Mouse (Mus musculus) forebrain, postnatal 0 days (tissue): Measurements from ENCODE around the gene Gm11146. TPM values are rescaled to one million over a fixed set of nuclear protein-coding genes. Genes with fewer than 3 reads are reported as not detected.
A peak's percentile ranks its signal among the peaks of the same experiment; 100 is the strongest.

Source experiments
- ATAC-seq: fragments of 200-750 bp; cut with Nextera tagmentation; 2 replicates; pipeline ENCODE4 v1.8.0; 2017; ENCODE audit warnings: mild to moderate bottlenecking, moderate library complexity
- DNase-seq: peaks from one replicate; pipeline ENCODE4 v3.0.0-alpha.2; 2015
- H3K27ac ChIP-seq: fragments of 300-500 bp; sonication (generic); 2 replicates; pipeline ENCODE4 v1.5.1; 2014; ENCODE audit warnings: low read depth, mild to moderate bottlenecking, antibody characterized with exemption, low read length, moderate library complexity, mixed read lengths
- H3K27me3 ChIP-seq: fragments of 300-500 bp; sonication (generic); 2 replicates; pipeline ENCODE4 v1.6.1; 2014; ENCODE audit warnings: mild to moderate bottlenecking, low read length, mixed read lengths; ENCODE audit not compliant: insufficient read depth
- H3K36me3 ChIP-seq: fragments of 300-500 bp; sonication (generic); 2 replicates; pipeline ENCODE4 v1.6.1; 2014; ENCODE audit warnings: mild to moderate bottlenecking, moderate library complexity; ENCODE audit not compliant: insufficient read depth
- H3K4me1 ChIP-seq: fragments of 300-500 bp; sonication (generic); 2 replicates; pipeline ENCODE4 v1.6.1; 2014; ENCODE audit warnings: antibody characterized with exemption; ENCODE audit not compliant: insufficient read depth
- H3K4me2 ChIP-seq: fragments of 300-500 bp; sonication (generic); 2 replicates; pipeline ENCODE4 v1.6.1; 2014; ENCODE audit warnings: low read depth, mild to moderate bottlenecking, moderate library complexity
- H3K4me3 ChIP-seq: fragments of 300-500 bp; sonication (generic); 2 replicates; pipeline ENCODE4 v1.5.1; 2014; ENCODE audit warnings: low read depth, low read length, mixed read lengths
- H3K9ac ChIP-seq: fragments of 300-500 bp; sonication (generic); 2 replicates; pipeline ENCODE4 v1.6.1; 2014; ENCODE audit warnings: mild to moderate bottlenecking
- H3K9me3 ChIP-seq: fragments of 300-500 bp; sonication (generic); 2 replicates; pipeline ENCODE4 v1.6.1; 2016; ENCODE audit warnings: low read length
- CTCF ChIP-seq: sonication (generic); IDR thresholded peaks from 2 replicates; pipeline ENCODE4 v1.5.1; 2016; ENCODE audit warnings: antibody characterized with exemption, control low read depth, low read depth
- WGBS: fragments of 180-500 bp; shearing (Covaris S2); extraction: QIAGEN DNeasy Blood & Tissue Kit; methylation state at CpG from one replicate; pipeline ENCODE4 v1.1.7; 2014; 5-methylcytosine and 5-hydroxymethylcytosine counted together
- polyA plus RNA-seq: library from polyadenylated mRNA; unstranded; fragments of >200 nt; fragmentation: Nextera tagmentation; extraction: Ambion mirVana; gene quantifications from 2 replicates; pipeline ENCODE4 v1.2.1, GENCODE M21; 2015
- total RNA-seq: library from RNA; depleted of rRNA; stranded (reverse); fragments of >200 nt; gene quantifications from 2 replicates; pipeline ENCODE4 v1.2.3, GENCODE M21; 2014; rRNA removed

Gene Gm11146
- total RNA-seq (not detected in 2 replicates), polyA plus RNA-seq (not detected in 2 replicates)

DNA sequence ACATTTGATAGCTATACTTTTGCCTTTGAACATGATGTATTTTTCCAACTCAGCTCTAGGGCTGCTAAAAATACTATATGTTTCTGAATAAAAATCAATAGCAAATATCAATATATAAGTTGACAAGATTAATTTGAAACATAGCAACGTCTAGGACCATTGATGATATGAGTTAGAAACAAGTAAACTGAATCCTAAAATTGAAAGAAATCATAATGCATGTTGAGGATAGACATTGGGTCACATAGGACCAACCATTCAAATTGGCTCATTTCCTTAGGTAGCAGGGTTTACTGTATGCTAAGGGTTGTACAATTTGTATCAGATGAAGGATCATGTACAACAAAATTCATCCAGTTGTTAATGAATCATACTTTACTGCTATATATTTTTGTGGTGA lies at the start of gene Gm11146:
Gene Gm11146 (minus strand): TSS at position 101 of the 400 bp plus-strand sequence.
- H3K27ac ChIP-seq: no peak within 1 kb of the TSS
- no peaks in the 10 kb centered on the region for H3K4me1 ChIP-seq
- ATAC-seq (no peak), DNase-seq (no peak)
- H3K36me3 ChIP-seq: peaks cover 3% of the 10 kb centered on the region; the same call in 1 of the 2 replicates
- no peak within 1 kb of the TSS for H3K4me3 ChIP-seq
- H3K27me3 ChIP-seq: no peaks in the 10 kb centered on the region
- H3K4me2 ChIP-seq: no peak within 1 kb of the TSS
- 85% methylated on average over 1 of the region's 1 CpGs for WGBS
- no peak for TF ChIP-seq CTCF
- H3K9me3 ChIP-seq: no peaks in the 10 kb centered on the region
- H3K9ac ChIP-seq: no peak within 1 kb of the TSS

DNA sequence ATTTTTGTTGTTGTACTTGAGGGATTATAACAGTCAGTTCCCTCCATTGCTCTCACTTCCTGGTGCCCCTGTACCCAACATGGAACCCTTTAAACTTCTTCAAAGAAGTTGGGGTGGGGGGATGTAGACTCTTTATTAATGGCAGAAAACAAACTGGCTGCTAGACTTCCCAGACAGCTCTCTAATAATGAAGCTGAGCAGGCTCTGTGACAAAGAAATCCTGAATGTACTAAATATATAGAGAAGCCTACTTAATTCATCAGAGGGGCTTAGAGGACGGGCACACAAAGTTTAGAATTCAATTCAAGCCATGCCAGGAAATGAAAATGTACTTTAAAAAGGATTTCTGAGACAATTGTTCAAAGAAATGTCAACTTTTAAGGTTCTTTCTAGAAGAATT lies 48.7 kb upstream of the Gm11146 start:
- ATAC-seq (no peak), DNase-seq (no peak)
- Histone ChIP-seq H3K36me3 (no peaks in the 10 kb centered on the region), H3K9me3 (no peaks in the 10 kb centered on the region), H3K4me3 (no peak overlapping the region), H3K4me1 (0 out of 2 replicates have a peak, but pooled peaks cover 7% of the 10 kb centered on the region), H3K4me2 (no peak overlapping the region), H3K27ac (peak overlapping the region; percentile 40; the same call in 1 of the 2 replicates), H3K9ac (no peak overlapping the region), H3K27me3 (no peaks in the 10 kb centered on the region)
- TF ChIP-seq CTCF: no peak
- WGBS: 27% methylated on average over 1 of the region's 1 CpGs

DNA sequence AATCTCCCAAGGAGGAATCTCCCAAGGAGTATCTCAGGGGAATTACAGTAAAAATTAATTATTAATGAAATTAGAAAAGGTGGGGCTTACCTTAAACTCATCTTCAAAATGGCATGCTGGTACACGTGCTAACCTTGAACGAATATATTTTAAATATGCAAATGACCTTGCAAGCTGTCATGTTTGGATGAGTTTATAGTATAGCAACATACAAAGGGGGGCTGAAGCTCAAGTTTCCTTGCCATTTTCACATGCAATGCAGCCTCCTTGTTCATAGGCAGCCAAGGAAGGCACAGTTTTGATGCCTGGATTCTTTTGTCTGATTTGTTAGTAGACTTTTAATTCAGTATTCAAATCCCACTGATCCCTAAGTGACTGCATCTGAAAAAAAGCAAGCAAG lies 47.1 kb upstream of the Gm11146 start:
- DNase-seq (peak; percentile 61), ATAC-seq (no peak)
- Histone ChIP-seq H3K36me3 (no peaks in the 10 kb centered on the region), H3K4me1 (0 out of 2 replicates have a peak, but pooled peaks cover 7% of the 10 kb centered on the region), H3K27ac (peak overlapping the region; percentile 80; the same call in 1 of the 2 replicates), H3K9ac (no peak overlapping the region), H3K9me3 (no peaks in the 10 kb centered on the region), H3K4me2 (0 out of 2 replicates have a peak overlapping the region, but pooled peaks have one; percentile 13), H3K27me3 (no peaks in the 10 kb centered on the region), H3K4me3 (no peak overlapping the region)
- no peak for TF ChIP-seq CTCF
- WGBS: 17% methylated on average over 2 of the region's 2 CpGs

DNA sequence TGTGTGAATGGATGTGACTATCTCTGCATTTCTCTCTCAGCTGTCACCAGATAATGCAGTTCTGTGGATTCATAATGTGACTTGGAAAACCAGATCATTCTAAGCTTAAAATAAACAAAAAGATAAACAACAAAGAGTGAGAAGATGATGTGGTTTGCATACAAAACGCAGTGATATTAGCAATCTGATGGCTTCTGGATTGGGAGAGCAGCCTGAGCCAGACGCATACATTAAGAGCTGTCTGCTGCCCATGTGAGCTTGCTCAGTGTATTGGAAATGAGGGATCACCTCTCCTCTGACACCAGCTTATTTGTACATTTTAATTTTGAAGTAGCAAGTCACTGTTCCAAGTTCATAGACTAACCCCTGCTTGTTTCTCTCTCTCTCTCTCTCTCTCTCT lies 46.3 kb upstream of the Gm11146 start:
- Histone ChIP-seq H3K9ac (peak overlapping the region; percentile 31), H3K9me3 (no peaks in the 10 kb centered on the region), H3K27ac (peak overlapping the region; percentile 80), H3K4me3 (peak overlapping the region; percentile 3; the same call in 1 of the 2 replicates), H3K36me3 (no peaks in the 10 kb centered on the region), H3K4me1 (peaks cover 13% of the 10 kb centered on the region; the same call in 1 of the 2 replicates), H3K4me2 (peak overlapping the region; percentile 38), H3K27me3 (no peaks in the 10 kb centered on the region)
- TF ChIP-seq CTCF: no peak
- WGBS: 12% methylated on average over 2 of the region's 2 CpGs
- ATAC-seq (no peak), DNase-seq (peak; percentile 71)

DNA sequence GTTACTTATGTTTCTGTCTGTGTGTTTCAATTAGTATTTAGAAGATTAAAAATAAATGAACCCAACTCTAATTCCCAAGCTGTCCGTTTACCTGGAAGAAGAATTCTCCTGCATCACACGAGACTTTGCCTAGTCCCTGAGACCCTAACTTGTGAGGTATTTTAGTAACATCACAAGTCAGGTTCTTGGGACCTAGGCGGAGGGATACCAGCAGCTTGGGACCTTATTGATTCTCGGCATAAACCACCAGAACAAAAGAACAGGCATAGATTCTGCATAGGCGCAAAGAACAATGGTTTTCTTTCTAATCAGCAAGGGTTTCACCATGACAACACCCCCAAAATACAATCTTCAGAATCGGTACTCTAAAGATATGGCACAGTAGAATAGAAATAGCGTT lies 44.3 kb upstream of the Gm11146 start:
- no peaks in the 10 kb centered on the region for H3K27me3 ChIP-seq
- no peak for ATAC-seq
- H3K4me1 ChIP-seq: peaks cover 16% of the 10 kb centered on the region; the same call in 1 of the 2 replicates
- H3K36me3 ChIP-seq: no peaks in the 10 kb centered on the region
- H3K9me3 ChIP-seq: no peaks in the 10 kb centered on the region
- WGBS: 23% methylated on average over 7 of the region's 7 CpGs
- DNase-seq: peak; percentile 82
- peak overlapping the region; percentile 54 for H3K9ac ChIP-seq
- peak overlapping the region; percentile 38 for H3K4me3 ChIP-seq
- TF ChIP-seq CTCF: no peak
- H3K4me2 ChIP-seq: peak overlapping the region; percentile 49
- H3K27ac ChIP-seq: peak overlapping the region; percentile 91

DNA sequence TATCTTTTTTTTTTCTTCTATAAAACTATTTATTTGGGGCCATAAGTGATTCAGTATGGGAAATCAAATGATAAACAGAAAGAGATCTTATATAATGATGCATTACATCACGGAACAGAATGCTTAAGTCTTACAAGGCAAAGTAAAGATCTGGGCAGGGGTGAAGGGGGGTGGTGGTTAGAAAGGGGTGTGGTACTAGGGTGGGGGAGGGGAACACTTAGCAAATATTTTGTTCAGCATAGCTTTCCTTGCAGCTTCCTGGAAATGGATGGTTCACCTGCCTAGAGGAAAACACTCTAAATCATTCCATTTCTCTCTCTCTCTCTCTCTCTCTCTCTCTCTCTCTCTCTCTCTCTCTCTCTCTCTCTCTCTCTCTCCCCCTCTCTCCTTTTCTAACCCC lies 43.1 kb upstream of the Gm11146 start:
- 13% methylated on average over 1 of the region's 1 CpGs for WGBS
- no peak for TF ChIP-seq CTCF
- Histone ChIP-seq H3K4me2 (peak overlapping the region; percentile 63), H3K4me1 (peaks cover 16% of the 10 kb centered on the region; the same call in 1 of the 2 replicates), H3K4me3 (peak overlapping the region; percentile 46), H3K36me3 (no peaks in the 10 kb centered on the region), H3K27me3 (no peaks in the 10 kb centered on the region), H3K9ac (peak overlapping the region; percentile 26; the same call in 1 of the 2 replicates), H3K27ac (peak overlapping the region; percentile 97), H3K9me3 (no peaks in the 10 kb centered on the region)
- peak; percentile 72 for DNase-seq
- ATAC-seq: peak; percentile 14; the same call in 1 of the 2 replicates

DNA sequence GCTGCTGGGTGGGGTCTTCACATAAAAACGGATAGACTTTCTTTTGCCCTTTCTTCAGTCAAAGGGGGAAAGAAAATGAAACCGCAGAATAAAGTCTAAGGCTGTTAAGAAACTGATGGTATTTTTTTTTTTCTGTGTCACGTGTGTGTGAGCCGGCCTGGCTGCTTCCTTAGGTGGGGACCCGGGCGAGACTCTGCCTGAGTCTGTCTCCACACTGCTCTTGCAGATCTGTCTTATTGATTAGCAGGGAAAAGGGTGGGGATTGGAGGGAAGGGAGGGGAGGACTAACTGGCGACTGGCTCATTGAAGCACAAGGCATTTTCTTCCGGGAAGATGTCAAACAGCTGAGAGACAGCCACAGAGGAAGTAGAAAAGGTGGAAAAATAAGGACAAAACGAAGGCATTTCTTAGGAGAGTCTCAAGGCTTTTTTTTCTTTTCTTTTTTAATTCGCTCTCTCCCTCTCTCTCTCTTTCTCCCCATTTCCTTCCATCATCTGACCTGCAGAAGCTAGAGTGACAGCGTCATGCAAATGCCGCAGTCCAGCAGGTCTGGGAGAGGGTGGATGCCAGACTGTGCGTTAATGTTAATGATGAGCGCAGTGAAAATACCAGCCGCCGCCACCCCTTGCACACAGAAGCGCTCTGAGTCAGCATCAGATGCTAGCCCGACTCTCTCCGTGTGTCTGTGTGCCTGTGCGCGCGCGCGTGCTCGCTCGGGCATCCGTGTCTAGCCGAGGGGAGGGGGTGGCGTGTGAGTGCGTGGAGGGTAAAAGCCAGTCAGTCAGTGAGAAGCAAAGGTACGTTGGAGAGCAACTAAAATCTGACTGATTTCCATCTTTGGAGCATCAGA lies 42.2 kb upstream of the Gm11146 start:
- peak; percentile 93 for DNase-seq
- ATAC-seq: peak; percentile 92
- no peak for TF ChIP-seq CTCF
- under 1% methylated on average over 31 of the region's 31 CpGs for WGBS
- no peaks in the 10 kb centered on the region for H3K36me3 ChIP-seq
- H3K4me3 ChIP-seq: peak overlapping the region; percentile 46
- H3K27ac ChIP-seq: peak overlapping the region; percentile 97
- no peaks in the 10 kb centered on the region for H3K27me3 ChIP-seq
- peak overlapping the region; percentile 63 for H3K4me2 ChIP-seq
- H3K4me1 ChIP-seq: peaks cover 15% of the 10 kb centered on the region; the same call in 1 of the 2 replicates
- H3K9me3 ChIP-seq: no peaks in the 10 kb centered on the region
- H3K9ac ChIP-seq: peak overlapping the region; percentile 73
